Mouse (Mus musculus): ENCODE data around the gene Caprin1. TPM values are rescaled to one million over a fixed set of nuclear protein-coding genes. Genes with fewer than 3 reads are reported as not detected.
A peak's percentile ranks its signal among the peaks of the same experiment; 100 is the strongest.

The Caprin1 gene
- polyA plus RNA-seq, 1 experiment from 2014 or later = 69.2 TPM

DNA sequence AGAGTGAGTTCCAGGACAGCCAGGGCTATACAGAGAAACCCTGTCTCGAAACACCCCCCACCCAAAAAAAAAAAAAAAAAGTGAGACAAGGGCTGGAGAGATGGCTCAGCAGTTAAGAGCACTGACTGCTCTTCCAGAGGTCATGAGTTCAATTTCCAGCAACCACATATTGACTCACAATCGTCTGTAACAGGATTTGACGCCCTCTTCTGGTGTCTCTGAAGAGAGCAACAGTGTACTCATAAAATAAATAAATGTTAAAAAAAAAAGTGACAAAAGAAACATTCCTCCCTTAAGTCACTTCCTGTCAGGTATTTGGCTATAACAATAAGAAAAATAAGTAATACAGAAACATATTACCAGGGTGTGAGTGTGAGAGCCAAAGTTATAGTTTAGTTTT is 41.0 kb upstream of the Caprin1 start:
- H3K27ac ChIP-seq (ENCODE audit: low read depth) = no peak overlapping the region
- H3K4me2 ChIP-seq (ENCODE audit: low read depth, low read length) = no peak overlapping the region
- WGBS (ENCODE audit: insufficient replicate concordance) = 55% methylated on average over 3 of the region's 3 CpGs
- TF ChIP-seq EP300 (IDR thresholded peaks at IDR 0.05; ENCODE audit: low read depth) (no peak), CTCF (IDR thresholded peaks at IDR 0.05; ENCODE audit: low read depth) (peak; percentile 33)
- H3K9ac ChIP-seq (replicated peaks) = no peak overlapping the region
- 0 out of 2 replicates have a peak, but pooled peaks cover 2% of the 10 kb centered on the region for H3K4me1 ChIP-seq (ENCODE audit: insufficient read depth)
- H3K9me3 ChIP-seq (ENCODE audit: low read length) = no peaks in the 10 kb centered on the region
- H3K36me3 ChIP-seq (replicated peaks; ENCODE audit: insufficient read depth, low read length) = no peaks in the 10 kb centered on the region
- no peak for DNase-seq
- no peak overlapping the region for H3K4me3 ChIP-seq (ENCODE audit: low read depth, low read length)
- no peak for ATAC-seq
- H3K27me3 ChIP-seq (ENCODE audit: insufficient read depth, low read length) = no peaks in the 10 kb centered on the region

DNA sequence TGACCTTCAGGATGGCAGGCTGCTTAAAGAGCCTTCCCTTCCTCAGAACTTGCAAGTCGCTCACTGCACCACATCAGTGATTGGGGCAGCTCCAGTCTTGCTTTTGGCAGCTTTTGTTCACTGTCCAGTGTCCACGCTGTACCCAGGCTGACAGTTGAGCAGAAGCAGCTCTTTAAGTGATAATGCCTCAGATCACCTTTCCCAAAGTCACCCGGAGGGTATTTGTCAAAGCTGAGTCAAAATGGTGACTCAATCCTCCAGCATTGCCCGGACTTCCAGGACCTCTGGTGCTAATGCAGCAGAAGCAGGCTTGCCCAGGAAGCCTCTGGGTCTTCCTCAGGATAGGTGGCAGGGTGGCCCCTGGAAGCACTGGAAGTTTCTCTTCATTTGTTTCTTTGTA is 39.7 kb upstream of the Caprin1 start:
- H3K9ac ChIP-seq (replicated peaks) = no peak overlapping the region
- no peak overlapping the region for H3K4me2 ChIP-seq (ENCODE audit: low read depth, low read length)
- H3K9me3 ChIP-seq (ENCODE audit: low read length) = no peaks in the 10 kb centered on the region
- WGBS (ENCODE audit: insufficient replicate concordance) = 68% methylated on average over 4 of the region's 4 CpGs
- TF ChIP-seq CTCF (IDR thresholded peaks at IDR 0.05; ENCODE audit: low read depth) (no peak), EP300 (IDR thresholded peaks at IDR 0.05; ENCODE audit: low read depth) (no peak)
- H3K36me3 ChIP-seq (replicated peaks; ENCODE audit: insufficient read depth, low read length) = no peaks in the 10 kb centered on the region
- H3K27ac ChIP-seq (ENCODE audit: low read depth) = no peak overlapping the region
- no peak for DNase-seq
- no peaks in the 10 kb centered on the region for H3K27me3 ChIP-seq (ENCODE audit: insufficient read depth, low read length)
- 0 out of 2 replicates have a peak, but pooled peaks cover 7% of the 10 kb centered on the region for H3K4me1 ChIP-seq (ENCODE audit: insufficient read depth)
- H3K4me3 ChIP-seq (ENCODE audit: low read depth, low read length) = no peak overlapping the region
- ATAC-seq = no peak

DNA sequence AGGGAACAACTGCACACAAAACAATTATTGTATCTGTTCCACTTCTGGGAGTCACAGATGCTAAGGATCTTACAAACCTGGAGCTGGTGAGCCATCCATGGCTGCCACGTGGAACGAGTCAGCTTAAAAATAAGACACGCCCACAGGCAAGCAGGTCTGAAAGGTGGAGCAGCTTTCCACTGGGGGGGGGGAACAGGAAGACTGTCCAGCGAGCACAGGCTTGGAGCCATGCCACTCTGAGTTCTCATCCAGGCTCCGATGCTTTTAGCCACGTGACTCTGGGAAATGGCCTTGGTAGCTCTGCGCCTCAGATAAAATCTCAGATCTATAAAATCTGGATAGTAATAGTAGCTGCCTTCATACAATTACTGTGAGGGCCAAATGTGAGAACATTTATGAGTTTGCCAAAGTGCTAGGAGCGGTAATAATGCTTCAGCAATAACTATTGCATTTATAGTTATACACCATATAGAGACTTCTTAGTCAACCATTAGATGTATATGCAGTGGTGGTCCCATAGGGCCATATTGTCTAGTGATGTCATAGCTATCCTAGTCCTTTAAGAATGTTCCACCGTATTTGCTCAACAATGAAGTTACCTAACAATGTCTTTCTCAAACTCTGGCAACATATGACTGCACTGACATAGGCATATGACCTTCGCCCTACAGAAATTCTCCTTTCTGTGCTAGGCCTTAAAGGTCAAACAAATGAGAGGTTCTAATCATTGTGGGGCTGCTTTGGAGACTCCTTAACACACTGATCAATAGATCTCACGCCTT is 38.4 kb upstream of the Caprin1 start:
- Histone ChIP-seq H3K27ac (ENCODE audit: low read depth) (no peak overlapping the region), H3K9me3 (ENCODE audit: low read length) (no peaks in the 10 kb centered on the region), H3K27me3 (ENCODE audit: insufficient read depth, low read length) (no peaks in the 10 kb centered on the region), H3K4me3 (ENCODE audit: low read depth, low read length) (no peak overlapping the region), H3K9ac (replicated peaks) (no peak overlapping the region), H3K4me1 (ENCODE audit: insufficient read depth) (0 out of 2 replicates have a peak, but pooled peaks cover 7% of the 10 kb centered on the region), H3K4me2 (ENCODE audit: low read depth, low read length) (no peak overlapping the region), H3K36me3 (replicated peaks; ENCODE audit: insufficient read depth, low read length) (no peaks in the 10 kb centered on the region)
- ATAC-seq (peak; percentile 36; the same call in 1 of the 2 replicates), DNase-seq (no peak)
- 69% methylated on average over 11 of the region's 11 CpGs for WGBS (ENCODE audit: insufficient replicate concordance)
- TF ChIP-seq CTCF (IDR thresholded peaks at IDR 0.05; ENCODE audit: low read depth) = no peak
- no peak for TF ChIP-seq EP300 (IDR thresholded peaks at IDR 0.05; ENCODE audit: low read depth)

DNA sequence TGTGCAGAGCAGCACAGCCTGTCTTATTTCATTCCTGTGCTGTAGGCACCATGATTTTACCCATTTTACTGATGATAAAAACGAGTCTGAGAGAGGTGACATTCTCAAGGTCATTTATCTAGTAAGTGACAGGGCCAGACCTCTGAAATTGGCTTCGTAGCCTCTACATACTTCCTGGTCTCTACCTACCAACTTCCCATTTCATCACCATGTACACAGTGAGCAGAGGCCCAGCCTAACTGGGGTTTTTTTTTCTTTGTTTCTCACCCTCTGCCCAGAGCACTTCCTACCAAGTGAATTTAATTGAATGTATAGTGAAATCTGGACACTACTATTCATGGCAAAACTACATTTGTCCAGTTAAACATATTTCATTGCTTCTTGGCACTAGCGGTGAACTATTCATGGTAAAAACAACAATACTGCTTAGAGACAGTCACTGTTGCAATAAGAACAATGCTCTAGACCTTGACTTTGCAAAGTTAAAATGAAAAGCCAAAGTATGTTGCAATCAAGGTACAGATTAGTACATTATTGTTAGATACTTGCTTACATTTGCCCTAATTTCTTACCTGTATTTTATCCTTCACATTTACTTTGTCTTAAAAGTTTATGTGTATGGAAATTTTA is 36.5 kb upstream of the Caprin1 start:
- no peak for TF ChIP-seq CTCF (IDR thresholded peaks at IDR 0.05; ENCODE audit: low read depth)
- no peak for TF ChIP-seq EP300 (IDR thresholded peaks at IDR 0.05; ENCODE audit: low read depth)
- Histone ChIP-seq H3K4me2 (ENCODE audit: low read depth, low read length) (no peak overlapping the region), H3K36me3 (replicated peaks; ENCODE audit: insufficient read depth, low read length) (no peaks in the 10 kb centered on the region), H3K9ac (replicated peaks) (no peak overlapping the region), H3K9me3 (ENCODE audit: low read length) (no peaks in the 10 kb centered on the region), H3K27me3 (ENCODE audit: insufficient read depth, low read length) (no peaks in the 10 kb centered on the region), H3K27ac (ENCODE audit: low read depth) (0 out of 2 replicates have a peak overlapping the region, but pooled peaks have one; percentile 25), H3K4me1 (ENCODE audit: insufficient read depth) (0 out of 2 replicates have a peak, but pooled peaks cover 7% of the 10 kb centered on the region), H3K4me3 (ENCODE audit: low read depth, low read length) (no peak overlapping the region)
- DNase-seq (no peak), ATAC-seq (no peak)
- 48% methylated on average over 3 of the region's 3 CpGs for WGBS (ENCODE audit: insufficient replicate concordance)

DNA sequence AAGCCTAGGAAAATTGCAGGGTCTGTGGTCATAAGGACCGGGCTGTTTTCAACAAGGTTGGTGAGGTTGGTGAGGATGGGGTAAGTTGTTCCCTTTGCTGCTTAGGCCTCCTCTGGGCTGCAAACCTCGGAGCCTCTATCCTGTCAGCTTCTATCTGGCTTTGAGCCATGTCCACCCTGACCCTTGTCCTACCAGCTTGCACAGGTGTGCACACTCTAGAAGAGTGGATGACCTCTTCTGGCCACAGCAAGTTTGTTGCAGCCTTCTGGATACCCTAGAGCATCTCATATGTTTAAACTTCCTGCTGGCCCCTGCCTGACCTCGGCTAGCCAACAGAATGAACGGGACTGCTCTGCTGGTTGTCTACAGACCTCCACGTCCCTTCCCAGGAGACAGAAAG is 35.5 kb upstream of the Caprin1 start:
- no peak overlapping the region for H3K9ac ChIP-seq (replicated peaks)
- peak; percentile 88 for ATAC-seq
- no peaks in the 10 kb centered on the region for H3K36me3 ChIP-seq (replicated peaks; ENCODE audit: insufficient read depth, low read length)
- TF ChIP-seq EP300 (IDR thresholded peaks at IDR 0.05; ENCODE audit: low read depth) (no peak), CTCF (IDR thresholded peaks at IDR 0.05; ENCODE audit: low read depth) (peak; percentile 33; the same call in 1 of the 2 replicates)
- peak; percentile 58 for DNase-seq
- H3K4me3 ChIP-seq (ENCODE audit: low read depth, low read length) = no peak overlapping the region
- 0 out of 2 replicates have a peak, but pooled peaks cover 7% of the 10 kb centered on the region for H3K4me1 ChIP-seq (ENCODE audit: insufficient read depth)
- WGBS (ENCODE audit: insufficient replicate concordance) = 41% methylated on average over 5 of the region's 5 CpGs
- no peak overlapping the region for H3K27ac ChIP-seq (ENCODE audit: low read depth)
- no peak overlapping the region for H3K4me2 ChIP-seq (ENCODE audit: low read depth, low read length)
- H3K27me3 ChIP-seq (ENCODE audit: insufficient read depth, low read length) = no peaks in the 10 kb centered on the region
- H3K9me3 ChIP-seq (ENCODE audit: low read length) = no peaks in the 10 kb centered on the region

DNA sequence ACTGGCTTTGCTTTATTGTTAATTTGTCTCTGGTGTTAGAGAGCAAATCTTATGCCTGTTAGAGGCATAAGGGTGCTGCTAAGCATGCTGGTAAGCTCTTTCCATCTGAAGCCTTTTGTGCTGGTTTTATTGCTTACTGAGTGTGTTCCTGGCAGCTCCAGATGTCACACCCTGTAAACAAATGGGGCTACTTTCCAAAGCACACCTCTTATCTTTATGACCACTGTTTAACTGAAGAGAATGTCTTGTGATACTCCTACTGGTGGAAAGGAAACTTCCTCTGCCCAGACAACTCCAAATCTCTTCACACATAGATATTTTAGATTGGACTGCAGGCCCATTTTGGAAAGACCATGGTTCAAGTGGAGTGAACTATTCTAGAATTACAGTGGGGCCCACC is 31.5 kb upstream of the Caprin1 start:
- no peak for DNase-seq
- ATAC-seq = no peak
- H3K4me2 ChIP-seq (ENCODE audit: low read depth, low read length) = no peak overlapping the region
- TF ChIP-seq EP300 (IDR thresholded peaks at IDR 0.05; ENCODE audit: low read depth) (no peak), CTCF (IDR thresholded peaks at IDR 0.05; ENCODE audit: low read depth) (no peak)
- H3K36me3 ChIP-seq (replicated peaks; ENCODE audit: insufficient read depth, low read length) = no peaks in the 10 kb centered on the region
- no peaks in the 10 kb centered on the region for H3K27me3 ChIP-seq (ENCODE audit: insufficient read depth, low read length)
- H3K4me3 ChIP-seq (ENCODE audit: low read depth, low read length) = no peak overlapping the region
- H3K9me3 ChIP-seq (ENCODE audit: low read length) = no peaks in the 10 kb centered on the region
- no peak overlapping the region for H3K27ac ChIP-seq (ENCODE audit: low read depth)
- H3K9ac ChIP-seq (replicated peaks) = no peak overlapping the region
- 0 out of 2 replicates have a peak, but pooled peaks cover 7% of the 10 kb centered on the region for H3K4me1 ChIP-seq (ENCODE audit: insufficient read depth)
